Mouse (Mus musculus) MEL (cell line): ENCODE data around the gene Art3. TPM values are rescaled to one million over a fixed set of nuclear protein-coding genes. Genes with fewer than 3 reads are reported as not detected.

Experiments used
- DNase-seq: peaks from one replicate; pipeline ENCODE4 v3.0.0; 2011; ENCODE audit warnings: low read depth, low spot score
- H3K27ac ChIP-seq: 2 replicates; pipeline ENCODE4 v1.5.1; 2012; ENCODE audit warnings: low read depth, mild to moderate bottlenecking, control low read depth, low read length, moderate library complexity; ENCODE audit not compliant: control insufficient read depth
- H3K27me3 ChIP-seq, 2 experiments: fragments of 150-350 bp in 1 of 2; sonication (generic) in 1 of 2; 2 replicates each; pipeline ENCODE4 v1.6.1; 2012; ENCODE audit warnings: low read length in 2 of 2, mild to moderate bottlenecking in 2 of 2, improper control_type of control experiment in 1 of 2, moderate library complexity in 1 of 2; ENCODE audit not compliant: insufficient read depth in 2 of 2, control insufficient read depth in 1 of 2
- H3K36me3 ChIP-seq, 2 experiments: 2 replicates each; pipeline ENCODE4 v1.6.1; 2012 to 2014; ENCODE audit warnings: low read length in 2 of 2, improper control_type of control experiment in 1 of 2, inconsistent platforms in 1 of 2, mild to moderate bottlenecking in 1 of 2; ENCODE audit not compliant: insufficient read depth in 2 of 2, control insufficient read depth in 1 of 2
- H3K4me1 ChIP-seq, 2 experiments: fragments of 150-350 bp in 1 of 2; sonication (generic) in 1 of 2; 2 replicates each; pipeline ENCODE4 v1.6.1; 2012; ENCODE audit warnings: low read length in 2 of 2, improper control_type of control experiment in 1 of 2, mild to moderate bottlenecking in 1 of 2; ENCODE audit not compliant: insufficient read depth in 2 of 2, control insufficient read depth in 1 of 2
- H3K4me3 ChIP-seq, 2 experiments: fragments of 150-350 bp in 1 of 2; sonication (generic) in 1 of 2; 2 replicates each; pipeline ENCODE4 v1.5.1; 2012; ENCODE audit warnings: low read depth in 2 of 2, low read length in 2 of 2, mild to moderate bottlenecking in 2 of 2, moderate library complexity in 2 of 2, control low read depth in 1 of 2, improper control_type of control experiment in 1 of 2; ENCODE audit not compliant: control insufficient read depth in 1 of 2, insufficient read depth in 1 of 2
- H3K79me2 ChIP-seq: 2 replicates; pipeline ENCODE4 v1.6.1; 2012; ENCODE audit warnings: mild to moderate bottlenecking, low read length, moderate library complexity; ENCODE audit not compliant: control insufficient read depth, poor library complexity, insufficient read depth
- H3K9ac ChIP-seq: 2 replicates; pipeline ENCODE4 v1.6.1; 2012; ENCODE audit warnings: low read depth, mild to moderate bottlenecking, control low read depth, low read length, moderate library complexity; ENCODE audit not compliant: control insufficient read depth, poor library complexity, severe bottlenecking
- H3K9me3 ChIP-seq: fragments of 150-350 bp; sonication (generic); replicated peaks from 2 replicates; pipeline ENCODE4 v1.6.1; 2012; ENCODE audit warnings: mild to moderate bottlenecking, low read length, improper control_type of control experiment, moderate library complexity; ENCODE audit not compliant: insufficient read depth
- BHLHE40 ChIP-seq: IDR thresholded peaks from 2 replicates; pipeline ENCODE4 v1.6.1; 2012; ENCODE audit warnings: low read depth, mild to moderate bottlenecking, inconsistent platforms, low read length, improper control_type of control experiment, borderline replicate concordance
- CHD1 ChIP-seq: IDR thresholded peaks from 2 replicates; pipeline ENCODE4 v1.6.1; 2012; ENCODE audit warnings: low read depth, mild to moderate bottlenecking, inconsistent platforms, low read length, improper control_type of control experiment
- CHD2 ChIP-seq: IDR thresholded peaks from 2 replicates; pipeline ENCODE4 v1.6.1; 2011; ENCODE audit warnings: low read length, improper control_type of control experiment
- CTCF ChIP-seq, 3 experiments: IDR thresholded peaks in 2 of 3; conservative IDR thresholded peaks in 1 of 3; 2 replicates each; pipeline ENCODE4 v1.5.1; 2011 to 2012; ENCODE audit warnings: low read length in 3 of 3, low read depth in 2 of 3, mild to moderate bottlenecking in 2 of 3, improper control_type of control experiment in 1 of 3, inconsistent platforms in 1 of 3, mixed read lengths in 1 of 3, moderate library complexity in 1 of 3; ENCODE audit not compliant: control insufficient read depth in 1 of 3, insufficient read depth in 1 of 3, poor library complexity in 1 of 3, severe bottlenecking in 1 of 3
- E2F4 ChIP-seq: IDR thresholded peaks from 2 replicates; pipeline ENCODE4 v1.6.1; 2011; ENCODE audit warnings: low read depth, low read length, improper control_type of control experiment, borderline replicate concordance
- EP300 ChIP-seq, 2 experiments: IDR thresholded peaks; 2 replicates each; pipeline ENCODE4 v1.6.1; 2011; ENCODE audit warnings: improper control_type of control experiment in 2 of 2, low read length in 2 of 2, low read depth in 1 of 2, mild to moderate bottlenecking in 1 of 2
- GABPA ChIP-seq: IDR thresholded peaks from 2 replicates; pipeline ENCODE4 v1.6.1; 2012; ENCODE audit warnings: low read depth, mild to moderate bottlenecking, inconsistent platforms, low read length, improper control_type of control experiment, moderate library complexity
- GATA1 ChIP-seq: IDR thresholded peaks from 2 replicates; pipeline ENCODE4 v1.6.1; 2011; ENCODE audit warnings: low read depth, low read length, improper control_type of control experiment
- JUND ChIP-seq: IDR thresholded peaks from 2 replicates; pipeline ENCODE4 v1.6.1; 2011; ENCODE audit warnings: low read depth, mild to moderate bottlenecking, improper control_type of control experiment, low read length
- KAT2A ChIP-seq: conservative IDR thresholded peaks from 2 replicates; pipeline ENCODE4 v1.6.1; 2012; ENCODE audit warnings: low read depth, low read length, improper control_type of control experiment, inconsistent platforms
- MAX ChIP-seq: IDR thresholded peaks from 2 replicates; pipeline ENCODE4 v1.6.1; 2011; ENCODE audit warnings: low read length, improper control_type of control experiment
- MXI1 ChIP-seq: IDR thresholded peaks from 2 replicates; pipeline ENCODE4 v1.6.1; 2011; ENCODE audit warnings: mild to moderate bottlenecking, low read depth, low read length, improper control_type of control experiment
- MYB ChIP-seq: IDR thresholded peaks from 2 replicates; pipeline ENCODE4 v1.6.1; 2011; ENCODE audit warnings: mild to moderate bottlenecking, low read depth, low read length, improper control_type of control experiment
- POLR2A ChIP-seq, 2 experiments: IDR thresholded peaks; 2 replicates each; pipeline ENCODE4 v1.6.1; 2011 to 2012; ENCODE audit warnings: low read length in 2 of 2, mild to moderate bottlenecking in 2 of 2, control low read depth in 1 of 2, improper control_type of control experiment in 1 of 2, low read depth in 1 of 2, moderate library complexity in 1 of 2; ENCODE audit not compliant: control insufficient read depth in 1 of 2, insufficient read depth in 1 of 2, poor library complexity in 1 of 2
- RCOR1 ChIP-seq: IDR thresholded peaks from 2 replicates; pipeline ENCODE4 v1.6.1; 2012; ENCODE audit warnings: low read depth, mild to moderate bottlenecking, inconsistent platforms, low read length, improper control_type of control experiment
- SIN3A ChIP-seq: IDR thresholded peaks from 2 replicates; pipeline ENCODE4 v1.6.1; 2012; ENCODE audit warnings: low read length, improper control_type of control experiment, inconsistent platforms
- SMC3 ChIP-seq: IDR thresholded peaks from 2 replicates; pipeline ENCODE4 v1.6.1; 2011; ENCODE audit warnings: low read depth, low read length, improper control_type of control experiment
- TAL1 ChIP-seq: IDR thresholded peaks from 2 replicates; pipeline ENCODE4 v1.6.1; 2012; ENCODE audit warnings: mild to moderate bottlenecking, inconsistent platforms, low read length, moderate library complexity, mixed read lengths
- TBP ChIP-seq: IDR thresholded peaks from 2 replicates; pipeline ENCODE4 v1.8.0; 2011; ENCODE audit warnings: low read depth, low read length, improper control_type of control experiment
- USF1 ChIP-seq: IDR thresholded peaks from 2 replicates; pipeline ENCODE4 v1.6.1; 2014; ENCODE audit warnings: low read depth, mild to moderate bottlenecking, inconsistent platforms, low read length, improper control_type of control experiment, moderate library complexity
- ZNF384 ChIP-seq: IDR thresholded peaks from 2 replicates; pipeline ENCODE4 v1.6.1; 2012; ENCODE audit warnings: low read depth, mild to moderate bottlenecking, inconsistent platforms, low read length, improper control_type of control experiment
- polyA plus RNA-seq, 2 experiments: library from polyadenylated mRNA; stranded (reverse) in 1 of 2; unstranded in 1 of 2; fragments of >175 nt in 1 of 2; fragments of >200 nt in 1 of 2; gene quantifications; 2 replicates each; pipeline versions ENCODE4 v1.2.1 to v1.2.4; 2012; ENCODE audit warnings: low replicate concordance in 2 of 2, low read depth in 1 of 2; ENCODE audit not compliant: insufficient read length in 2 of 2, insufficient read depth in 1 of 2, missing spikeins in 1 of 2
- total RNA-seq: library from RNA; depleted of rRNA; stranded (reverse); fragments of 300-350 nt; gene quantifications from 2 replicates; pipeline ENCODE4 v1.2.3, GENCODE M21; 2012

The Art3 gene
- total and polyA plus RNA-seq, 3 experiments, result not detected

GRCm38 (mm10) chr5:92348794-92349413 lies 17.3 kb downstream of the Art3 start, which contains the start of gene Cxcl10:
Gene Cxcl10, minus strand, starts transcription at chr5:92348889.
- Histone ChIP-seq H3K9ac (peak within 1 kb of the TSS; percentile 34), H3K9me3 (no peaks in the 10 kb centered on the region), H3K79me2 (no peaks in the 10 kb centered on the region), H3K4me1 (peaks cover 0 to 7% of the 10 kb centered on the region in 2 experiments; a peak in 2 of 4 replicates), H3K36me3 (no peaks in the 10 kb centered on the region), H3K27me3 (no peaks in the 10 kb centered on the region; a peak in 1 of 4 replicates), H3K27ac (no peak within 1 kb of the TSS), H3K4me3 (peak within 1 kb of the TSS; percentile 35 to 39; a peak in 3 of 4 replicates)
- TF ChIP-seq EP300 (IDR thresholded peaks at IDR 0.05; ENCODE audit: low read depth in 1 of 2, low read length in 2 of 2) (peak in 1 of 2 experiments; percentile 3; a peak in 1 of 4 replicates), TBP (0 out of 2 replicates have a peak, but pooled peaks have one; percentile 27), TAL1 (no peak), E2F4 (peak; percentile 77; the same call in 1 of the 2 replicates), MXI1 (no peak), GATA1 (peak; percentile 74), MYB (no peak), CTCF (IDR thresholded peaks at IDR 0.05 in 2 of 3, conservative IDR thresholded peaks at IDR 0.05 in 1 of 3; ENCODE audit: control insufficient read depth in 1 of 3, insufficient read depth in 1 of 3, low read depth in 2 of 3, low read length in 3 of 3, poor library complexity in 1 of 3, severe bottlenecking in 1 of 3) (no peak), KAT2A (no peak), ZNF384 (no peak), CHD1 (no peak), MAX (peak; percentile 91), GABPA (peak; percentile 46; the same call in 1 of the 2 replicates), SIN3A (peak; percentile 19; the same call in 1 of the 2 replicates)
- peak; percentile 87 for DNase-seq

GRCm38 (mm10) chr5:92349731-92350130 lies 18.1 kb downstream of the Art3 start:
- no peaks in the 10 kb centered on the region for H3K79me2 ChIP-seq
- H3K9me3 ChIP-seq, result no peaks in the 10 kb centered on the region
- no peak overlapping the region for H3K27ac ChIP-seq
- TF ChIP-seq BHLHE40 (no peak), GATA1 (no peak), POLR2A (IDR thresholded peaks at IDR 0.05; ENCODE audit: control insufficient read depth in 1 of 2, insufficient read depth in 1 of 2, low read depth in 1 of 2, low read length in 2 of 2, poor library complexity in 1 of 2) (no peak), MXI1 (no peak), SMC3 (no peak), JUND (no peak), USF1 (no peak), CHD2 (no peak), TBP (no peak), KAT2A (no peak), MYB (no peak), ZNF384 (no peak), SIN3A (no peak), CTCF (IDR thresholded peaks at IDR 0.05 in 2 of 3, conservative IDR thresholded peaks at IDR 0.05 in 1 of 3; ENCODE audit: control insufficient read depth in 1 of 3, insufficient read depth in 1 of 3, low read depth in 2 of 3, low read length in 3 of 3, poor library complexity in 1 of 3, severe bottlenecking in 1 of 3) (no peak), RCOR1 (no peak)
- no peaks in the 10 kb centered on the region; a peak in 2 of 4 replicates for H3K27me3 ChIP-seq
- H3K36me3 ChIP-seq, result no peaks in the 10 kb centered on the region
- H3K4me3 ChIP-seq, result no peak overlapping the region
- H3K4me1 ChIP-seq, result peaks cover 0 to 7% of the 10 kb centered on the region in 2 experiments; a peak in 2 of 4 replicates
- no peak for DNase-seq
- H3K9ac ChIP-seq, result no peak overlapping the region
